Mouse (Mus musculus) retina, adult 2 months (tissue): Measurements from ENCODE around the gene Atg4a.

Experiments
- DNase-seq: peaks from one replicate; pipeline ENCODE4 v3.0.0-alpha.2; 2012; ENCODE audit warnings: low read depth, low spot score

The Atg4a gene

DNA sequence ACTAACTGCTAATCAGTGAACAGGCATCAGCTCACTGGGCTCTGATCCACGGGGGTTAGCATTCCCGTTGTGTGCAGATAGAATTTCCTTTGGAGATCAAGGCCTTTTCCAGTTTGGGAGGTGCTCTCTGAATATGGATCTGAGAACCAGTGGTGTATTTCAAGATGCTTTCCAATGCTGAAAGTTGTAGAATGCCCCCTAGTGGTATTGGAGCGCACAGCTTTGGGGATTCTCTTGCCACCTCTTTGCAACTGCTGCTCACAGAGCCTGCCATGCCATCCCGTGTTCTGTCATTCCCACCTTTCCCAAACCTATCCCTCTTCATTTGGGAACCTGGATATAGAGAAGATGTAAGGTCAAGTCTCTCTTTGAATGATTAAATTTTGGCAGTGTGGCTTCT lies 201.5 kb downstream of the Atg4a start:
- no peak for DNase-seq

DNA sequence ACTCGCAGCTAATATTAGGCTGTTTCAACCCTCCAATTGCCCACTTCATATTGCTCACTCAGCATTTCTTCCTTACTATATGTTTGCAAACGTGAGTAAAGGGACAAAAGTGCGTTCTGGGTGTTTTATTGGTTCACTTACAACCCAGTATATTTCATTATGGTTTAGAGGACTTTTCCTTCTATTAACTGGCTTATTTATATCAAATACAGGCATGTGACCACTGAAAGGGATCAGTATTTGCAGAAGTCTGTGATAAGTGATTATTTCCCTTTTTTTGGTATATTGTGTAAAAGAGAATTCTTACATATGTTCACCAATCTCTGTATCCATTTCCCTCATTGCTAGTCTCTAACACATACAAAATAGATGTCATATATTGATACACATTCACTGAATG lies 203.7 kb downstream of the Atg4a start:
- no peak for DNase-seq

DNA sequence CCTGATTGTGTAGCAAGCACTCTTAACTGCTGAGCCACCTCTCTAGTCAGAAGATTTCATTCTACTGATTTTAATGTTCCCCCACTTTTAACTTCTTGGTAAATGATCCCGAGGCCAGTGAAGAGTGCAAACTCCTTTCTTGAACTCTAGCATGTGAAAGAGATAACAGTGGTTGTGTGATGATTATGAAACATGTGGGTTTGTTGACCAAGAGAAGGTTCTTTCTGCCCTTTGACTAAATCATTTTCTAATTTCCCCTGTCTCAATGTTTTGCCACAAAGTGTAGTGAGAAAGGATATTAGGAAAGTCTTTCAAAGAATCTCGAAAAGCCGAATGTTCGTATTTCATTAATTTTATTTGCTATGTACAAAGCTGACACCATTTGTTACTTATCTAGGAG lies 208.4 kb downstream of the Atg4a start:
- DNase-seq = no peak

DNA sequence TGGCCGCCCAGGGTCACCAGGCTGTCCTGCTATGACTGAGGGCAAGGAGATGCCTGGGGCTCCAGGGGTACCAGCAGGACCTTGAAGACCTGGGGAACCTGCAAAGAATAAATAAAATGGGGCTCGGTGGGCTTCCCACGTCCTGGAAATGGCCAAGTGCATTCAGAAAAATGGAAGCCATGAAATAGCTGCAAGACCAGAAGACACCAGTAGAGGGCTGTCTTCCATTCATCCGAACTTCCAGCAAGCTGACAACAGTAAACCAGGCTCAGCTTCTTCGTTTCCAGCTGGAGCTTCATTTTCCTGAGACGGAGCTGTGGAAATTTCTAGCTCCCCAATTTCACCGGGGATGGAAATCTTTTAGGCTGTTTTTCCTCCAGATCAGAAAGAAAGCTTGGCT lies 218.6 kb downstream of the Atg4a start:
- DNase-seq = peak; percentile 2

DNA sequence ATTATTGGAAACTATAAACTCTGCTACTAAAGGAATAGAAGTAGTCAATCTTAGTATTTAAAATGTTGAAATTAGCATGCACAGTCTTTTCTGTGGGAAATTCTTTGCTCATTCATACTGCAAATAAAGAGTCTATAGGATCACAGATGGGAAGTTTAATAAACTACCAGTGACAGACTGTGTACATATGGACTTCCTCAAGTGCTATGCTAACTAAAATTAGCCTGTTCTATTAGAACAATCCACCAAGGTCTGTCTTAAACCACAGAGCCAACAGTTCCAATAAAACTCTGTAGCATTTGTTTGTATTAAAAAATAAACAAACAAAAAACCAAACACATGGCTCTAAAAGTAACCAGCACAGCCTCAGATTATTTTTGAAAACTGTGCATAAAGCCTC lies 238.3 kb downstream of the Atg4a start:
- no peak for DNase-seq

DNA sequence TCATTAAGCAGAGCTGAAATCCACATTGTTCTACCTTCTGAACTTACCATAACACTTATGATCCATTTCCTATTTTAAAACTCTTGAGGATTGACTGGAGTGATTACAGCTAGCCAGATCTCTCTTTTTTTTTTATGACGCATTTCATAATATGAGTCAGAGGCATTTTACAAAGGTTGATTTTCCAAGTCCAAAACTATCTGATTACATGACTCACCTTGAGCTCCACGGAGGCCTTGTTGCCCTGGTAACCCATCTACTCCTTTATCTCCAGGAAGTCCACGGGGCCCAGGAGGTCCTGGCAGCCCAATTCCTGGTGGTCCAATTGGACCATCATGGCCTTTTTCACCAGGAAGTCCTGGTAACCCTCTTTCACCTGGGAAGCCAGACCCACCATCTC lies 242.3 kb downstream of the Atg4a start:
- no peak for DNase-seq

DNA sequence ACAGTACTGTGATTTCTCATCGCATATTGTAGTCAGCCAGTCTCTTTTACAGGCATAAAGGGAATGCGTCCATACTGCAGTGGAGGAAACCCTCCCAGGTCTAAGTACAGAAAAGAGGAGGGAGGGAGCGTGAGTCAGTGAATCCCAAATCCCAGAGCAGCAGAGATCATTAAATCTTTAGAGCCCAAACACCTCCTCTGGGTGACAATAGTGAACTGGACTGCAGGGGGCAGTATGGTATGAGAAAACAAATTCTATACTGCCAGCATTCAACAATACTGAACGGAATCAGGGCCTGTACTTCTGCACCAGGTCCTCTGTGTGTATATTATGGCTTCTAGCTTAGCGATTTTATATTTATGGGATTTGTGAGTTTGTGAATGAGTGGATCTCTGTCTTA lies 256.1 kb downstream of the Atg4a start:
- no peak for DNase-seq
